In the genomic region with DNA sequence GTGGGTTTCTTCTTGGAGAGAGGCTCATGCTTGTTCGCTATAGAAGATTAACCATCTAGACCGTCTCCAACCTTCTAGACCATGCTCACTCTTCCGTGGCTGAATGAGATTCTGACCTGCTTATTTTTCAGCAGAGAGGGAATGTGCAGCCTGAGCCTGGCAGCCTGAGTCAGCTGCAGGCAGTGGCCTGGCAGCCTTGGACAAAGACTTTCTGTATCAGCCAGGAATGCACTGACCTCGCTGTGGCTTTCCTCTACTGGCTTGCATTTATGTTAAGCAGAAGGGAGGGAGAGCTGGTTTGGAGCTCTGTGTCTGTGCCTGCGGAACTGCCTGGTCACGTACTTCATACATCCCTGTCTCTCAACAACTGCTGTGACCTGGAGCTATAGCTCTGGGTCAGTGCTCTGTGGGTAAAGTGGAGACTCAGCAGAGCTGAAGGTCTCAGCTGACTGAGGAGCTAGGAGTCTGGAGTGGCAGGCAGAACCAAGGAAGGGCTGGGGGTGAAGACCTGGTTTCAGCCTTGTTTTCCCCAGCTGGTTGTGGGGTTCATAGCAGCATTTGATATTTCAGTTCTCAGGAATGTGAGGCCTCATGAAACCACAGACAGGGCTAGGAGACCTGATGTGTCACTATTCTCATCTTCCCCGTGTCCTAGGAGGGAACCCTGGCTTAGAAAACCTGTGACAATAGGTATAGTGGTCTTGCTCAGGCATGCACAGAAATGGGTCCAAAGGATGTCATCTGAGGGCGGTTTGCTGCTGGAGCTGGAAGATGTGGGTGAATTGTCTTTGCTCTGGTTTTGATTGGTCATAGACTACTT, we compare ENCODE assay signal across 9 mouse cellular contexts.
DNase-seq lines count a peak whose midpoint lies in the region; ATAC-seq and TF ChIP-seq lines count a peak whose summit lies in the region.
"Had no signal": no experiment of that assay in that cellular context is flagged by ENCODE, and none has a peak within 500 bp of the region (broad histone marks: within the 10 kb centered on the region; RNA-seq: fewer than 3 reads in every experiment).

No protein-coding gene starts in this region.

- no peak for ATAC-seq in midbrain, postnatal 0 days (ENCODE audit: low FRiP score)

- H3K4me3 ChIP-seq in embryonic fibroblast, embryonic 13.5 days (ENCODE audit: insufficient read depth, low read length), result no peak overlapping the region
- H3K4me3 ChIP-seq in midbrain, postnatal 0 days (ENCODE audit: low read depth, low read length), result no peak overlapping the region

- H3K27me3 ChIP-seq in midbrain, postnatal 0 days (ENCODE audit: insufficient read depth, low read length), result no peaks in the 10 kb centered on the region
- H3K27me3 ChIP-seq: CH12.LX had no signal

- TF ChIP-seq CTCF in embryonic fibroblast, embryonic 13.5 days (IDR thresholded peaks at IDR 0.05; ENCODE audit: borderline replicate concordance, insufficient read depth, low read length), result no peak
- no peak for TF ChIP-seq CTCF in midbrain, postnatal 0 days (IDR thresholded peaks at IDR 0.05)

- DNase-seq in gastrocnemius, postnatal 25 days, result peak; percentile 8
- no peak for DNase-seq in gastrocnemius, postnatal 10 days
- peak; percentile 74 for DNase-seq in adrenal gland, adult 2 months
- peak; percentile 56 for DNase-seq in kidney, adult 9 months
- DNase-seq in midbrain, postnatal 0 days (ENCODE audit: low spot score), result peak; percentile 65
- no peak for DNase-seq in urinary bladder, postnatal 10 days (ENCODE audit: low spot score)
- no peak for DNase-seq in left cerebral cortex, adult 11 months (ENCODE audit: low spot score)

- no peak overlapping the region for H3K4me2 ChIP-seq in midbrain, postnatal 0 days (ENCODE audit: low read depth, low read length, poor library complexity, severe bottlenecking)

- WGBS in midbrain, postnatal 0 days, result 42% methylated on average over 8 of the region's 8 CpGs

- TF ChIP-seq POLR2A in embryonic fibroblast, embryonic 13.5 days (IDR thresholded peaks at IDR 0.05; ENCODE audit: low read depth, low read length), result no peak

- H3K36me3 ChIP-seq in midbrain, postnatal 0 days (ENCODE audit: insufficient read depth, low read length), result no peaks in the 10 kb centered on the region

- H3K27ac ChIP-seq in embryonic fibroblast, embryonic 13.5 days (ENCODE audit: insufficient read depth, low read length), result peak overlapping the region; percentile 87
- H3K27ac ChIP-seq in midbrain, postnatal 0 days (ENCODE audit: low read depth, low read length), result 0 out of 2 replicates have a peak overlapping the region, but pooled peaks have one; percentile 26

- H3K9me3 ChIP-seq in midbrain, postnatal 0 days (ENCODE audit: low read length), result no peaks in the 10 kb centered on the region

- H3K9ac ChIP-seq in midbrain, postnatal 0 days (replicated peaks; ENCODE audit: low read length, poor library complexity, severe bottlenecking), result no peak overlapping the region

- H3K4me1 ChIP-seq in embryonic fibroblast, embryonic 13.5 days (ENCODE audit: control insufficient read depth, insufficient read depth, low read length), result peaks cover 14% of the 10 kb centered on the region; the same call in 1 of the 2 replicates
- H3K4me1 ChIP-seq in midbrain, postnatal 0 days (ENCODE audit: insufficient read depth, low read length), result peaks cover 8% of the 10 kb centered on the region

Comparison
In these comparisons a context has a peak if more than half of its experiments do, and no peak if none do; other contexts are left out.
1. DNase-seq: peak in gastrocnemius, postnatal 25 days (single experiment), adrenal gland, adult 2 months (single experiment), kidney, adult 9 months (single experiment) and midbrain, postnatal 0 days (single experiment); none in gastrocnemius, postnatal 10 days (single experiment), urinary bladder, postnatal 10 days (single experiment) and left cerebral cortex, adult 11 months (single experiment).